Mouse (Mus musculus) neural tube, embryonic 12.5 days (tissue): ENCODE data around the gene Hoxd12. TPM values are rescaled to one million over a fixed set of nuclear protein-coding genes. Genes with fewer than 3 reads are reported as not detected.
A peak's percentile ranks its signal among the peaks of the same experiment; 100 is the strongest.

Source experiments
- ATAC-seq: fragments of 200-750 bp; cut with Nextera tagmentation; 2 replicates; pipeline ENCODE4 v1.8.0; 2017; ENCODE audit warnings: low read depth, mild to moderate bottlenecking, moderate TSS enrichment, moderate library complexity; ENCODE audit not compliant: low FRiP score
- H3K27ac ChIP-seq: fragments of 300-500 bp; sonication (generic); 2 replicates; pipeline ENCODE4 v1.5.1; 2016
- H3K27me3 ChIP-seq: fragments of 300-500 bp; sonication (generic); replicated peaks from 2 replicates; pipeline ENCODE4 v1.6.1; 2016; ENCODE audit warnings: mild to moderate bottlenecking
- H3K36me3 ChIP-seq: fragments of 300-500 bp; sonication (generic); 2 replicates; pipeline ENCODE4 v1.6.1; 2016; ENCODE audit warnings: mild to moderate bottlenecking
- H3K4me1 ChIP-seq: fragments of 300-500 bp; sonication (generic); 2 replicates; pipeline ENCODE4 v1.6.1; 2016
- H3K4me2 ChIP-seq: fragments of 300-500 bp; sonication (generic); replicated peaks from 2 replicates; pipeline ENCODE4 v1.6.1; 2016; ENCODE audit warnings: mild to moderate bottlenecking
- H3K4me3 ChIP-seq: fragments of 300-500 bp; sonication (generic); 2 replicates; pipeline ENCODE4 v1.5.1; 2016
- H3K9ac ChIP-seq: fragments of 300-500 bp; sonication (generic); 2 replicates; pipeline ENCODE4 v1.6.1; 2016; ENCODE audit warnings: mild to moderate bottlenecking
- H3K9me3 ChIP-seq: fragments of 300-500 bp; sonication (generic); 2 replicates; pipeline ENCODE4 v1.6.1; 2016; ENCODE audit warnings: mild to moderate bottlenecking
- WGBS: fragments of 180-500 bp; shearing (Covaris S2); methylation state at CpG from one replicate; pipeline ENCODE4 v1.1.7; 2016; 5-methylcytosine and 5-hydroxymethylcytosine counted together
- polyA plus RNA-seq: library from polyadenylated mRNA; unstranded; fragments of >200 nt; fragmentation: Nextera tagmentation; extraction: Ambion mirVana; gene quantifications from 2 replicates; pipeline ENCODE4 v1.2.1, GENCODE M21; 2016

Gene Hoxd12
- polyA plus RNA-seq, 1 experiment from 2014 or later: 4.1 TPM

DNA sequence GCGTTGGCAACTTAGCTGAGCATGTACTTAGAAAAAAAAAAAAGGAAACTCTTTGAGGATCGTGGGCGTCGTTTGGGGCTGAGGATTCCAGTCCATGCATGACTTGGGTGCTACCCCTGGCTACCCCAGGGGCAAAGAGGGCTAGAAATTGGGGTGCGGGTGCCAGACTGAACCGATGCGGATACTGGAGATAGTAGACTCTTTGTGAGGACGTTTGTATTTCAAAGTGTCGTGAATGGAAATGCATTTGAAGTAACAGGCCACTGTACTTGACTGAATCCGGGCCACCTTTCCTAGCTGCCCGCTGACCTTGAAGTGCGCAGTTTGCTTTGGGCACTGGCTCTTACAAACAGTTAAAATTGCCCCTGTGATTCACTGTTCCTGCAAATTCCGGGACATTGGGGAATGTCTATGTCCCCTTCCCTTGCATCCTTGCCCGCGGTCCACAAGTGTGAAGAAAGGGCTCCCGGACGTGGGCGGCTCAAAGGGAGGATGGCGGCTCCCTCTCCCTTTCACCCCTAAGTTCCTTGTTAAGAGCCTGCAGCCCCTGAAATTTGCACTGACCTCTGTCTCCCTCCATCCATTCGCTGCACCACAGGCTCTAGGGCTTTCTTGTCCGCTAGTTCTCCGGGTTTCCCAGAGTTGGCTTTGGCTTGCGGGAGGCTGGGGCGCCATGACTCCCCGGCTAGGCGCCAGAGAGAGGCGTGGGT is 12.3 kb downstream of the Hoxd12 start:
- Histone ChIP-seq H3K9me3 (no peaks in the 10 kb centered on the region), H3K27ac (no peak overlapping the region), H3K4me1 (peaks cover 9% of the 10 kb centered on the region), H3K4me2 (peak overlapping the region; percentile 55), H3K4me3 (peak overlapping the region; percentile 43), H3K36me3 (no peaks in the 10 kb centered on the region), H3K27me3 (peaks cover 80% of the 10 kb centered on the region), H3K9ac (peak overlapping the region; percentile 70)
- under 1% methylated on average over 27 of the region's 27 CpGs for WGBS
- no peak for ATAC-seq

DNA sequence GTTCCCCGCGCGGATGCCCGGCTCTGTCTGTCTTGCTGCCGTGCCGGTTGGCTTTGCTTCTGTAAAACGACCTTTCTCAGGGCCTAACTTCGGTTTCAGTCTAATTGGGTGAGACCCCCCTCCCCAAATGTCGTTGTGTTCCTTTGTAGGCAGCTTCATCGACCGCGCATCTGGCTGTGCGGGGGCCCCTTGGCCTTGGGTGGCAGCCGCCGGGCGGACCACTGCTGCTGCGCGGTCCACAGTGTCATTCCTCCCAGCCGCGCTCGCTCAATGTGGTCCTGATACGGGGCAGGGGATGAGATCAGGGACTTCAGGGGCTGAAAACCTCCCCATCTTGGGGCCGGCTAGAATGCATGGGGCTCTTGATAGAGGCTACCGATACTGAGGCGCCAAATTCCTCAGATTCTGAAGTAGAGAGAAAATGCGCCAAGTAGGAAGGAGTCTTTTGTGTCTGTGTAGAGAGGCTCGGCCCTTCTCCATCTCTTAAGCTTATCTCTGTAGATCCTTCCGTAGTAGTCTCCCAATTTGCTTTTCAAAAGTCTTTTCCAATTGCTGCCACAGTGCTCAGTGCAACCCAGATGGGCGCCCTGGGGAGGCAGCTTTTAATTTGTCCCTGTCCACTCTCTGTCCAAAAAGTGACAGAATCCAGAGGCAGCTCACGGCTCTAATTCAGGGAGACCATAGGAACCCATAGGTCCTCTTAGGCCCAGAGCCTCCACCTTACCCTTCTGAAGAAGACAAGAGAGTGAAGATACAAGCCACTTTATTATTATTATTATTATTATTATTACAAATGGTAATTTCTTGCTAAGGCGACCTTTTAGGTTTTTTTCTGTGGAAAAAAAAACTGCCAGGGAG is 13.1 kb downstream of the Hoxd12 start:
- Histone ChIP-seq H3K4me1 (peaks cover under 1% of the 10 kb centered on the region), H3K9ac (peak overlapping the region; percentile 70), H3K4me3 (peak overlapping the region; percentile 43), H3K9me3 (no peaks in the 10 kb centered on the region), H3K27me3 (peaks cover 80% of the 10 kb centered on the region), H3K36me3 (no peaks in the 10 kb centered on the region), H3K4me2 (peak overlapping the region; percentile 55), H3K27ac (no peak overlapping the region; the same call in 1 of the 2 replicates)
- no peak for ATAC-seq
- 1% methylated on average over 31 of the region's 31 CpGs for WGBS

DNA sequence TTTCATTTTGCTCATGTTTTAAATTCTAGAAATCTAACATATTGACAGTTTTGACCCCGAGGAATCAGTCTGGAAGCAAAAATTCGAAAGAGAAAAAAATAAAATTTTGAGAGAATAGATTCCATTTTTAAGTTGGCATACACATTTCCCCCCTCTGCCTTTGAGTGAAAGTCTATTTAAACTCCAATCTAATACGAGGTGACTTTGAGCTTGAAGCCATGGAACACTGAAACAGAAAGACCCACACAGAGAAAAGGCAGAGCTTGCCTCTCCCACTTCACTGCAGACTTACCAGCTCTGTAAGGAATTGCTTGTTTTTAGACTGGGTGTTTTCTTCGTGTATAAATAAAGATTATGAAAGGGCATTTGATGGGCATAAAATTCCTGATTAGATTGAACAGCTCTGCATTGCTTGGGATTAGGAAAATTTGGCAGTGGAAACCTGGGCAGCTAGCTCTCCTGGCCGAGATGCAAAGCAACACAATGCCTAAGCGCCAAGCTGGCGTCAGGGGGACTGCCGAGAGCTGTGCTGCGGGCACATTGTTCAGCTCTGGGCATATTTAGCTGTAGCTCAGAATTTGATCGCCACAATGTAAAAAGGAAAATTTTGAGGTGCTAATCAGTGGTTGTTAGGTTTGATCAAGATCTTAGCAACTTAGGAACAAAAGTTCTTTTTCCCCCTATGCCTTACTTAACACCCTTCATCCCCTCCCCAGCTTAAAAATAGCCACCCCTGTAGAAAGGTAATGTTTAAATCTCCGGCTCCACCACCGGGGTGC is 14.2 kb downstream of the Hoxd12 start:
- Histone ChIP-seq H3K4me3 (peak overlapping the region; percentile 30; the same call in 1 of the 2 replicates), H3K27ac (peak overlapping the region; percentile 80; the same call in 1 of the 2 replicates), H3K4me2 (peak overlapping the region; percentile 55), H3K9ac (peak overlapping the region; percentile 61), H3K4me1 (no peaks in the 10 kb centered on the region), H3K36me3 (no peaks in the 10 kb centered on the region), H3K9me3 (no peaks in the 10 kb centered on the region), H3K27me3 (peaks cover 79% of the 10 kb centered on the region)
- 3% methylated on average over 12 of the region's 12 CpGs for WGBS
- ATAC-seq: no peak

DNA sequence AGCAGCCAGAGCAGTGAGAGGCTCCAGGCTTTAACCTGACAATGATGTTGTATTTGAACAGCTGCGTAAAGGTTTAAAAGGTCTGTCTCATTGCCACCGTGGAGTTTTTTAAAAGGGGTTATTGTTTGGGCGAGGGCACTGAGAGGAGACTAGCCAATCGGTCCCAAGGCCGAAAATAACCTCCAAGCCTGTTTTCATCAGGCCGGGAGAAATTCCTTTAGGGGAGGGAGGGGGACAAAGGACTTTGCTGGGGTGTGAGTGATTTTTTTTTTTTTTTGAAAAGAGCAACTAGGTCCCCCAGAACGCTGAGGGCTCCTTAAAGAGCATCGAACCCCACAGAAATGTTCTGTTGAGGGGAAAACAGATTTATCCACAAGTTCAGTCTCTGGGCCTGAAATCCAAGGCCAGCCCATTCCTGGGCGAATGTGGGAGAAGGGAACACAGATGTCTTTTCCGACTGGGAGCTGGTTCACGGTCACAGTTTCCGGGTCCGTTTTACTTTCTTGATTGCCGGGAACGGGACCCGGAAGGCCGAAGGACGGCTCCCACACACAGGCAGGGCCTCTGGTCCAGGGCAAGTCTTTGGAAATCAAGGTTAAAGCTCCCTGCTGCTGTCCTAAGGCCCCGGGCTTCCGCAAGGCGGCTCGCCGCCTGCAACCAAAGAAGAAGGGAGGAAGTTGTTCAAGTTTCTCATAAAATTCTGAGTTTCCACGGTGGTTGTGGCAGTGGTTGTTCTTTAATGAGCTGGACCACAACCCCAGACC is 14.9 kb downstream of the Hoxd12 start:
- H3K36me3 ChIP-seq: no peaks in the 10 kb centered on the region
- no peaks in the 10 kb centered on the region for H3K9me3 ChIP-seq
- peak overlapping the region; percentile 30 for H3K4me3 ChIP-seq
- WGBS: under 1% methylated on average over 24 of the region's 24 CpGs
- H3K27ac ChIP-seq: peak overlapping the region; percentile 80
- H3K27me3 ChIP-seq: peaks cover 77% of the 10 kb centered on the region
- peak overlapping the region; percentile 61 for H3K9ac ChIP-seq
- ATAC-seq: no peak
- H3K4me1 ChIP-seq: no peaks in the 10 kb centered on the region
- peak overlapping the region; percentile 55 for H3K4me2 ChIP-seq

DNA sequence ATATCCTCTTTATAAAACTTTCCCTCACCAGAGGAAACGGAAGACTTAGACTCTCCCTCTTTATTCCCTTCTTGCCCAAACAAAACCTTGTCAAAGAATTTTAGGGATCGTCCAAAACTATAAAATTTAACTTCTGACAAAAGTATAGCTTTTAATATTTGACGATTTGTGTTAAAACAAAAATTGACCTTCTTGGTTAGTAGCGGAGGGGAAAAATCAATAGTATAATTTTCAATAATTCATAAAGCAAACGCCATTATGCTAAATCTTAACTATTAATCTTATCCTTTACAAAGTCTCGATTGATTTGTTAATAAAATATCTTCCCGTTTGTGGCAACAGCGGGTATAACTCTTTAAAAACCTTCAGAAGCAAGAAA is 15.5 kb downstream of the Hoxd12 start:
- Histone ChIP-seq H3K4me3 (peak overlapping the region; percentile 30), H3K36me3 (no peaks in the 10 kb centered on the region), H3K4me2 (peak overlapping the region; percentile 75), H3K9ac (peak overlapping the region; percentile 75), H3K4me1 (no peaks in the 10 kb centered on the region), H3K9me3 (no peaks in the 10 kb centered on the region), H3K27me3 (peaks cover 77% of the 10 kb centered on the region), H3K27ac (no peak overlapping the region)
- no peak for ATAC-seq
- WGBS: 4% methylated on average over 8 of the region's 8 CpGs

DNA sequence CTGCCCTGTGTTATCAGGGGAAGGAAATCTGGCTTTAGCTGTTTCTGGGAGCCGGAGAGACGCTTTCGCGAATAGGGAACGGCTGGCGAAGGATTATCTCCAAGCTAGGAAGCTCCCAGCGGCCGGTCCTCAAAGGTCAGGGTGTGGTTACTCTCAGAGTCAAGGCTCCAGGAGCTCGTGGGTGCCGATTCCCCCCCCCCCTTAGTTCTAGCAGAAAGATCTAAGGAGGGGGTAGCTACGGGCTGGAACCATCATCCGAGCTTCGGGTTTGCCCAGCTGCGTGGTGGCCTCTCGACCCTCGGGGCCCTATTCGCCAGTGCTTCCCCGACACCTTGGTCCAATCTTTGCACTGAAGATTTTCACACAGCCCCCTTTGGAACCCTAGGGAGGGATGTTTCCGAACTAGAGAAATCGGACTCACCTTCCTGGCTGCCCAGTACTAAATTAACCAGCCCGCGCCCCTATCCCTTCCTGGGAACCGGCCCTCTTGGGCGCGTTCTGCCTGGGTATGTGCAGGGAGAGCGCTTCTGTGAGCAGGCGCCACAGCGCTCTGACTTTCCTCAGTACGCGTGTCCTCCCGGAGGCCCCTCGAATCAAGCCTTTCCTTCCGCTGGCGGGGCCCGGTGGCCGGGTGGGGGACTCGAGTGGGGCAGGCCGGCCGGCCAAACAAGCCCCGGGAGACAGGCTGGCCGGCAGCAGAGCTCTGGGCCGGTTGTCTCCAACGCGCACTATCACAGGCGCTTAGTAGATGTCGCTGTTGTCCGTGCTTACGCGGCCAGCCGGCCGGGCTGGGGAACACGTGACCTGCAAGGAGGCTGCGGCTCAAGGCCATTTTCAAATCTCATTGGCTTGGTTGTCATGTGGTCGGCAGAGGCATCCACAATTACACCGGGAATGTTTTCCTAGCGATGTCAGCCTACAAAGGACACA is 16.5 kb downstream of the Hoxd12 start, which contains the start of gene Hoxd10:
Hoxd10 (plus strand) TSS at position 903 of the 930 bp plus-strand sequence.
- peak within 1 kb of the TSS; percentile 42 for H3K4me3 ChIP-seq
- peak within 1 kb of the TSS; percentile 69 for H3K27ac ChIP-seq
- H3K4me1 ChIP-seq: peaks cover 3% of the 10 kb centered on the region; the same call in 1 of the 2 replicates
- under 1% methylated on average over 56 of the region's 56 CpGs for WGBS
- peaks cover 83% of the 10 kb centered on the region for H3K27me3 ChIP-seq
- H3K9ac ChIP-seq: peak within 1 kb of the TSS; percentile 76
- H3K9me3 ChIP-seq: no peaks in the 10 kb centered on the region
- peak within 1 kb of the TSS; percentile 75 for H3K4me2 ChIP-seq
- peak; percentile 89 for ATAC-seq
- no peaks in the 10 kb centered on the region for H3K36me3 ChIP-seq

DNA sequence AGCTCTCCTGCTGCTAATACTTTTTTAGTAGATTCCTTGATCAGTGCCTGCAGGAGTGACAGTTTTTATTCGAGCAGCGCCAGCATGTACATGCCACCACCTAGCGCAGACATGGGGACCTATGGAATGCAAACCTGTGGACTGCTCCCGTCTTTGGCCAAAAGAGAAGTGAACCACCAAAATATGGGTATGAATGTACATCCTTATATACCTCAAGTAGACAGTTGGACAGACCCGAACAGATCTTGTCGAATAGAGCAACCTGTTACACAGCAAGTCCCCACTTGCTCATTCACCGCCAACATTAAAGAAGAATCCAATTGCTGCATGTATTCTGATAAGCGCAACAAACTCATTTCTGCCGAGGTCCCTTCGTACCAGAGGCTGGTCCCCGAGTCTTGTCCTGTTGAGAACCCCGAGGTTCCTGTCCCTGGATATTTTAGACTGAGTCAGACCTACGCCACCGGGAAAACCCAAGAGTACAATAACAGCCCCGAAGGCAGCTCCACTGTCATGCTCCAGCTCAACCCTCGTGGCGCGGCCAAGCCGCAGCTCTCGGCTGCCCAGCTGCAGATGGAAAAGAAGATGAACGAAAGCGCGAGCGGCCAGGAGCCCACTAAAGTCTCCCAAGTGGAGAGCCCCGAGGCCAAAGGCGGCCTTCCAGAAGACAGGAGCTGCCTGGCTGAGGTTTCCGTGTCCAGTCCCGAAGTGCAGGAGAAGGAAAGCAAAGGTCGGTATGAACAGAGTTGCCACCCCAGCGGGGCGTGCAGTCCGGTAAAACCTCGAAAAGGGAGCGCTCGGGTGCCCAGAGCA is 17.4 kb downstream of the Hoxd12 start:
- no peaks in the 10 kb centered on the region for H3K9me3 ChIP-seq
- peaks cover 8% of the 10 kb centered on the region for H3K4me1 ChIP-seq
- peak overlapping the region; percentile 42 for H3K4me3 ChIP-seq
- 4% methylated on average over 35 of the region's 35 CpGs for WGBS
- H3K36me3 ChIP-seq: no peaks in the 10 kb centered on the region
- H3K27ac ChIP-seq: peak overlapping the region; percentile 1; the same call in 1 of the 2 replicates
- no peak for ATAC-seq
- peak overlapping the region; percentile 75 for H3K4me2 ChIP-seq
- H3K27me3 ChIP-seq: peaks cover 83% of the 10 kb centered on the region
- H3K9ac ChIP-seq: peak overlapping the region; percentile 76

DNA sequence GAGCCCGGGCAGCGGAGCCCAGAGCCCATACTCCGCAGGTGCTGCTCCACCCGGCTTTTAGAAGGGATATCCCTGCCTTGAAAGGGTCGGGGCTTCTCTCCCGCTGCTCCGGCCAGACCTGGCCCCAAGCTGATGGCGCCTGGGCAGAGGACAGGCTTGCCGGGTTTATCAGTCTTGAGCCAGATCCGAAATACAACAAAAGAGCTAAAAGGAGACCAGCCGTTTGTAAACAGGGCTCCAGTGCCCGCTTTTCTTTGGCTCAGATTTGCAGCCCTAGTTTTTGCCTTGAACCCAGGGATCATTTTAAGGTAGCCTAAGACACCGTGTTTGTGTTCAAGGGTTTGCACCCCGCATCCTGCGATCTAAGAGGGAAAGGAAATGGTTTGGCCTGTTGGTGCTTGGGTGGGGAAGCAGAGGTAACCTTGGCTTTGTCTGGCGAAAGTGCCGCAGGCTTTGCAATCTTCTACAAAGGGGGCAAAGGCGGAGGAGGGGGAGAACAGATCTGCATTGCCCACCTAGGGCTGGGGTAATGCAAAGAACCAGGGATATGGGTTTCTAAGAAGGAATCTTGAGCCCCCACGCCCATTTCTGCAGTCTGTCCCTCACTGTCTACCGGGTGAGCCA is 18.1 kb downstream of the Hoxd12 start:
- peak overlapping the region; percentile 1; the same call in 1 of the 2 replicates for H3K27ac ChIP-seq
- H3K9me3 ChIP-seq: no peaks in the 10 kb centered on the region
- peak overlapping the region; percentile 42 for H3K4me3 ChIP-seq
- ATAC-seq: no peak
- H3K36me3 ChIP-seq: no peaks in the 10 kb centered on the region
- WGBS: 2% methylated on average over 20 of the region's 20 CpGs
- peak overlapping the region; percentile 75 for H3K4me2 ChIP-seq
- H3K4me1 ChIP-seq: peaks cover 15% of the 10 kb centered on the region
- H3K9ac ChIP-seq: peak overlapping the region; percentile 76
- H3K27me3 ChIP-seq: peaks cover 81% of the 10 kb centered on the region

DNA sequence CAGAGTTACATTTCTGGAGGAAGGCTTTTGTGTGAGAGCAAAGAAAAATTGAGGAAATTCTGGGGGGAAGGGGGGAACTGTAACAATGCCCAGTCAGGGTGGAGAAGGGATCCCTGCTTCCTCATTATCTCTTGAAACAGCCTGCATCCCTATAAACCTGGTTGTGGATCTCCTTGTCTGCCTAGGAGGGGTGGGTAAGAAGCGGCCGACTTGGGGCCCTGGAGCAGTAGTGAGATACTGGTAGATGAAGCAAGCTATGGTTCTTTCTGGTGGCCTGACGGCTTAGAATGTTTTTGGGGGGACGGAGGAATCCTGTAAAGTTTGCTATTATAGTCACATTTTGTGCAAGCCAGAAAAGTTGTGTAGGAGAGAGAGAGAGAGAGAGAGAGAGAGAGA is 18.6 kb downstream of the Hoxd12 start:
- H3K9me3 ChIP-seq: no peaks in the 10 kb centered on the region
- H3K9ac ChIP-seq: peak overlapping the region; percentile 76
- H3K27me3 ChIP-seq: peaks cover 80% of the 10 kb centered on the region
- WGBS: 6% methylated on average over 4 of the region's 4 CpGs
- no peaks in the 10 kb centered on the region for H3K36me3 ChIP-seq
- H3K4me2 ChIP-seq: peak overlapping the region; percentile 75
- H3K4me3 ChIP-seq: peak overlapping the region; percentile 42
- ATAC-seq: no peak
- H3K4me1 ChIP-seq: peaks cover 17% of the 10 kb centered on the region
- H3K27ac ChIP-seq: 0 out of 2 replicates have a peak overlapping the region, but pooled peaks have one; percentile 1
